ENCODE assay signal across 8 mouse cellular contexts in genomic region chr1:86703300-86703964, GRCm38 (mm10). TPM values are rescaled to one million over a fixed set of nuclear protein-coding genes. Genes with fewer than 3 reads are reported as not detected.
DNase-seq lines count a peak whose midpoint lies in the region; ATAC-seq and TF ChIP-seq lines count a peak whose summit lies in the region.

TSS of gene Dis3l2 (plus strand) at chr1:86703808.

- no peaks in the 10 kb centered on the region for H3K9me3 ChIP-seq in heart, embryonic 11.5 days (replicated peaks; ENCODE audit: control insufficient read depth, low read length)
- H3K9me3 ChIP-seq in kidney, embryonic 16.5 days (ENCODE audit: low read length): no peaks in the 10 kb centered on the region

- TF ChIP-seq POLR2A in liver, adult 2 months (IDR thresholded peaks at IDR 0.05; ENCODE audit: extremely low read depth, insufficient read depth, low read length): peak; percentile 47; the same call in 1 of the 2 replicates
- TF ChIP-seq POLR2A in myocyte (IDR thresholded peaks at IDR 0.05; ENCODE audit: insufficient read length, low read depth): peak; percentile 74

- H3K4me1 ChIP-seq in heart, embryonic 11.5 days (ENCODE audit: control insufficient read depth, insufficient read depth, low read length): 0 out of 2 replicates have a peak, but pooled peaks cover 5% of the 10 kb centered on the region
- H3K4me1 ChIP-seq in kidney, embryonic 16.5 days (ENCODE audit: insufficient read depth, low read length): peaks cover 16% of the 10 kb centered on the region
- H3K4me1 ChIP-seq in liver, adult 2 months (ENCODE audit: control insufficient read depth, insufficient read depth, low read length): peaks cover 6% of the 10 kb centered on the region; the same call in 1 of the 2 replicates

- H3K36me3 ChIP-seq in heart, embryonic 11.5 days (ENCODE audit: control insufficient read depth, insufficient read depth, low read length): no peaks in the 10 kb centered on the region
- no peaks in the 10 kb centered on the region for H3K36me3 ChIP-seq in kidney, embryonic 16.5 days (ENCODE audit: insufficient read depth, low read length)
- H3K36me3 ChIP-seq in liver, adult 2 months (ENCODE audit: control insufficient read depth, insufficient read depth, low read length): no peaks in the 10 kb centered on the region
- no peaks in the 10 kb centered on the region for H3K36me3 ChIP-seq in myocyte (ENCODE audit: control insufficient read depth, insufficient read depth)
- H3K36me3 ChIP-seq in splenic B cell, adult 2 months (ENCODE audit: control insufficient read depth, insufficient read depth, low read length, poor library complexity, severe bottlenecking): no peaks in the 10 kb centered on the region

- peak within 1 kb of the TSS; percentile 79 for H3K4me3 ChIP-seq in heart, embryonic 11.5 days (ENCODE audit: low read depth, low read length)
- H3K4me3 ChIP-seq in kidney, embryonic 16.5 days (ENCODE audit: low read length): peak within 1 kb of the TSS; percentile 66
- H3K4me3 ChIP-seq in liver, adult 2 months (ENCODE audit: insufficient read depth, low read depth, low read length): peak within 1 kb of the TSS; percentile 76
- peak within 1 kb of the TSS; percentile 62 for H3K4me3 ChIP-seq in myocyte

- peak; percentile 82 to 83 for DNase-seq in B cell, adult 2 months
- DNase-seq in brain, adult 2 months (ENCODE audit: low read depth, low spot score): peak; percentile 95
- peak; percentile 71 for DNase-seq in liver, adult 2 months (ENCODE audit: extremely low read depth, low read depth, low spot score)
- peak; percentile 78 for DNase-seq in splenic B cell, adult 2 months (ENCODE audit: low read depth, low spot score)

- peak within 1 kb of the TSS; percentile 87 for H3K27ac ChIP-seq in heart, embryonic 11.5 days (ENCODE audit: low read depth, low read length)
- H3K27ac ChIP-seq in kidney, embryonic 16.5 days (ENCODE audit: low read length): peak within 1 kb of the TSS; percentile 82
- peak within 1 kb of the TSS; percentile 78 for H3K27ac ChIP-seq in liver, adult 2 months (replicated peaks; ENCODE audit: insufficient read depth, low read depth, low read length)

- H3K9ac ChIP-seq in heart, embryonic 11.5 days (ENCODE audit: low read depth, low read length): peak within 1 kb of the TSS; percentile 94
- peak within 1 kb of the TSS; percentile 77 for H3K9ac ChIP-seq in kidney, embryonic 16.5 days (replicated peaks; ENCODE audit: low read length)
- peak within 1 kb of the TSS; percentile 84 for H3K9ac ChIP-seq in liver, adult 2 months (ENCODE audit: low read depth, low read length)

- WGBS in heart, embryonic 11.5 days (ENCODE audit: insufficient replicate concordance): 3% methylated on average over 54 of the region's 54 CpGs
- WGBS in kidney, embryonic 16.5 days: 2% methylated on average over 52 of the region's 54 CpGs
- WGBS in liver, adult 2 months: 4% methylated on average over 54 of the region's 54 CpGs

- peak within 1 kb of the TSS; percentile 75 for H3K4me2 ChIP-seq in heart, embryonic 11.5 days
- H3K4me2 ChIP-seq in kidney, embryonic 16.5 days (replicated peaks; ENCODE audit: low read depth, low read length): peak within 1 kb of the TSS; percentile 74
- H3K4me2 ChIP-seq in myocyte (ENCODE audit: low read depth): peak within 1 kb of the TSS; percentile 86

- peaks cover 13% of the 10 kb centered on the region for H3K79me2 ChIP-seq in liver, adult 2 months (ENCODE audit: control insufficient read depth, insufficient read depth, low read length)
- H3K79me2 ChIP-seq in myocyte (ENCODE audit: control insufficient read depth, insufficient read depth): peaks cover 9% of the 10 kb centered on the region

- ATAC-seq in erythroblast, adult 5-6 weeks (replicated peaks; ENCODE audit: low FRiP score, poor library complexity, severe bottlenecking): peak; percentile 50; the same call in 1 of the 2 replicates
- peak; percentile 87 for ATAC-seq in heart, embryonic 11.5 days (replicated peaks; ENCODE audit: insufficient number of reproducible peaks, low FRiP score, low TSS enrichment)
- ATAC-seq in kidney, embryonic 16.5 days (ENCODE audit: low FRiP score, low TSS enrichment): peak; percentile 94

- H3ac ChIP-seq in myocyte (ENCODE audit: control insufficient read depth, insufficient read length): peak within 1 kb of the TSS; percentile 81

- H3K27me3 ChIP-seq in heart, embryonic 11.5 days (ENCODE audit: control insufficient read depth, insufficient read depth, low read length): no peaks in the 10 kb centered on the region
- no peaks in the 10 kb centered on the region for H3K27me3 ChIP-seq in kidney, embryonic 16.5 days (ENCODE audit: insufficient read depth, low read length)
- no peaks in the 10 kb centered on the region for H3K27me3 ChIP-seq in liver, adult 2 months (ENCODE audit: control insufficient read depth, insufficient read depth, low read length)
- no peaks in the 10 kb centered on the region for H3K27me3 ChIP-seq in myocyte (ENCODE audit: control insufficient read depth, insufficient read depth, insufficient read length)
- H3K27me3 ChIP-seq in splenic B cell, adult 2 months (ENCODE audit: control insufficient read depth, insufficient read depth, low read length, poor library complexity, severe bottlenecking): no peaks in the 10 kb centered on the region

- no peak for TF ChIP-seq CTCF in liver, adult 2 months (IDR thresholded peaks at IDR 0.05; ENCODE audit: low read depth, low read length)

TF ChIP-seq in myocyte, 11 proteins besides CTCF, POLR2A, EP300 and RAD21:
- TF ChIP-seq POLR2AphosphoS2 (IDR thresholded peaks at IDR 0.05; ENCODE audit: insufficient read length, low read depth): peak; percentile 29
- no peak for TF ChIP-seq TCF12 (IDR thresholded peaks at IDR 0.05; ENCODE audit: insufficient read depth, poor library complexity, severe bottlenecking)
- no peak for TF ChIP-seq MYOD1 (IDR thresholded peaks at IDR 0.05; ENCODE audit: control insufficient read depth in 1 of 3, insufficient read length in 2 of 3, low read depth in 2 of 3)
- TF ChIP-seq SRF (IDR thresholded peaks at IDR 0.05; ENCODE audit: control insufficient read depth, insufficient read length, low read depth): peak; percentile 34
- no peak for TF ChIP-seq MAX (IDR thresholded peaks at IDR 0.05; ENCODE audit: low read depth)
- TF ChIP-seq CEBPB (IDR thresholded peaks at IDR 0.05; ENCODE audit: insufficient read depth, poor library complexity, severe bottlenecking): no peak
- peak in 1 of 3 experiments; percentile 56 for TF ChIP-seq MYOG (IDR thresholded peaks at IDR 0.05; ENCODE audit: control insufficient read depth in 1 of 3, insufficient read depth in 1 of 3, insufficient read length in 2 of 3, low read depth in 2 of 3)
- TF ChIP-seq USF1 (IDR thresholded peaks at IDR 0.05; ENCODE audit: low read depth): no peak
- TF ChIP-seq E2F4 (IDR thresholded peaks at IDR 0.05; ENCODE audit: insufficient read depth): no peak
- no peak for TF ChIP-seq TCF3 (IDR thresholded peaks at IDR 0.05; ENCODE audit: insufficient read length, low read depth)
- no peak for TF ChIP-seq REST (IDR thresholded peaks at IDR 0.05; ENCODE audit: insufficient read depth, insufficient read length)

RNA-seq across cellular contexts. Expression of gene Dis3l2, which starts in this region (rescaled TPM):
- total RNA-seq in erythroblast, adult 5-6 weeks (2015; ENCODE audit: low replicate concordance): 5.0 and 5.2 TPM in 2 replicates
- 2.1 and 3.6 TPM in 2 replicates for total RNA-seq in erythroblast, adult 5-6 weeks (2017; ENCODE audit: low replicate concordance)
- 15.8 and 18.6 TPM in 2 replicates for polyA plus RNA-seq in heart, embryonic 11.5 days (2014; fragmentation: Nextera tagmentation; extraction: Ambion mirVana)
- polyA plus RNA-seq in kidney, embryonic 16.5 days (2015; fragmentation: Nextera tagmentation; extraction: Ambion mirVana): 30.8 and 33.1 TPM in 2 replicates
- 13.2 and 13.4 TPM in 2 replicates for total RNA-seq in liver, adult 2 months (2014; rRNA removed)
- 7.7 and 9.0 TPM in 2 replicates for polyA plus RNA-seq in liver, adult 2 months (2012; rRNA removed)
- polyA plus RNA-seq in myocyte (2012; fragmentation: generic; extraction: Trizol): 13.7 TPM

Comparison
In these comparisons a context has a peak if more than half of its experiments do, and no peak if none do; other contexts are left out.
1. Peak in every context shown above with its lines: DNase-seq, ATAC-seq, H3K4me3 ChIP-seq and H3K27ac ChIP-seq.